Mouse (Mus musculus) embryo, embryonic 10.5 days (tissue): ENCODE measurements at regions not wholly inside any gene's neighbourhood (a gene's known extent, or its start where the extent isn't known, plus 50 kb on each side); places are given as distances from the start of the nearest gene placed in this dataset.

ENCODE experiments used
- DNase-seq: peaks from one replicate; pipeline ENCODE4 v3.0.0-alpha.2; 2015; ENCODE audit warnings: low spot score

DNA sequence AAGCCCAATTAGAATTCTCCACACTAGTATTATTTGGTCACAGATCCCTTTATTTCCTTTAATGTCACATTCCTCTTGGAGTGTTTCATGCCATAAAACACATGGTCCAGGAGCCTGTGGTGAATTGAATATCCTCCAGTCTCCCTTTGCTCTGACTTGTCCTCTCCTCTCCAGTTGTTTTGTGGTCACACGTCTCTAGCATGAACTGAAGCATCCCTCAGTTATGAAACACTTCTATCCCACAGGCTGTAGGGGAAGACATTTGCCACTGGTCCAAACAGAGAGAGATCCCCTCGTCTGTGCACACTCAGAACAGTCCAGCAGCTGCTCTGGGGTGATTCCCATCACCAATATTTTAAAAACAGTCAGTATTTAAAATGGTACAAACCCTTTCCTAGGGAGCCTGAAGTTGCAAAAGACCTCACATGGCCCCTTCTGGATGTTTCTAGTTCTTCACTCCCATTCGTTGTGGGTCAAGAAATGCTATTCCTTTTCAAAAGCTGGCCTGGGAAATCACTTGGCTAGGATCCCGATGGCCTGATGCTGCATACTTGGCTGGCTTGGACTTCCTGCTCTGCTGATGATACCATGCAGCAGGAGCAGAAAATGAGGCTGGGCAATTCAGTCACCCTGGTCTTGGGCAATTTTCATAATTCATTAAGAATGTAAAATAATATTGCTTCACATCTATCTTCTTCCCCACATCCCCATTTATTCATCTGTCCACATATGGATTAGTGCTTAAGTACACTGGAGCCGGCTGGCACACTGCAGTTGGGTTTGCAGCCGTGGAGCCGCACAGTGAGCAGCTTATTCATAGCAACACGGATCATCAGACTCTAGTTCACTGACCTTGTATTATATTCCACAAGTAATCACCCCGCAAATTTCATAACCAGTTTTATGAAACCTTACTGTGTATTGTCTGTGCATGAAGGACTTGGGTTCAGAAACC is 83.1 kb upstream of the Adamts9 start:
- no peak for DNase-seq

DNA sequence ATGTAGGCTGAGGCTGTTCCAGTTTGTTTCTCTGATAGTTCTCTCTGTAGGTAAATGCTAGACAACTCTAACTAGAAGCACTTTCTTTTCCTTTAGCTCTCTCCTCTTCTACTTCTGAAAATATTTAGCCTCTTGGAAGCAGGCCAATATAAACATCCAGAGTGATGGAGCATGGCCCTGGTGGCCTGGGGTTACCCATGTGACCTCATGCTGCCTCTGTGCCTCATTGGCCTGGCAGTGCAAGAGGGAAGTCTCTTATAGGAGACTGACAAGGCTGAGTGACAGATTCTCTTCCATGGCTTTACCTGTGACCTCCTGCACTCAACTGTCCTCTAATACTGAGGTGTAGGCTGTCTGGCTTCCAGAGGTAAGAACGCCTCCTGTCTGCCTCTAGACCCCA is 71.2 kb upstream of the Adamts9 start:
- peak; percentile 29 for DNase-seq

DNA sequence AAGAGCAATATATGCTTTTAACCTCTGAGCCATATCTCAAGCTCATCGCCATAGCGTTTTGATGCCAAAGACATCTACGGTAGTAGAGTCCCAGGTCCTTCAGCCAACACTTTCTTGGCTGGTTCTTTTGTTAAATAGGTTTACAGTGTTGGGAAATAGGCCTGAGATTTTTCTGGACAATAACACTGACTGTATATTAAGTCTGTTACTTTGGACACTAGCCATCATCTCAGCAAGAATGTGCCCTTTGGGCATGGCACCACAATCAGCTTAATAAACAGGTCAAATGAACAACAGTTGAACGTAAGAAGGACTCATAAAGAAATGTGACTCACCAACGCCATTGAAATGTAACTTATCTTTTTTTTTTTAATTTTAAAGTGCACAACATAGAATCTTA is 68.6 kb upstream of the Adamts9 start:
- no peak for DNase-seq

DNA sequence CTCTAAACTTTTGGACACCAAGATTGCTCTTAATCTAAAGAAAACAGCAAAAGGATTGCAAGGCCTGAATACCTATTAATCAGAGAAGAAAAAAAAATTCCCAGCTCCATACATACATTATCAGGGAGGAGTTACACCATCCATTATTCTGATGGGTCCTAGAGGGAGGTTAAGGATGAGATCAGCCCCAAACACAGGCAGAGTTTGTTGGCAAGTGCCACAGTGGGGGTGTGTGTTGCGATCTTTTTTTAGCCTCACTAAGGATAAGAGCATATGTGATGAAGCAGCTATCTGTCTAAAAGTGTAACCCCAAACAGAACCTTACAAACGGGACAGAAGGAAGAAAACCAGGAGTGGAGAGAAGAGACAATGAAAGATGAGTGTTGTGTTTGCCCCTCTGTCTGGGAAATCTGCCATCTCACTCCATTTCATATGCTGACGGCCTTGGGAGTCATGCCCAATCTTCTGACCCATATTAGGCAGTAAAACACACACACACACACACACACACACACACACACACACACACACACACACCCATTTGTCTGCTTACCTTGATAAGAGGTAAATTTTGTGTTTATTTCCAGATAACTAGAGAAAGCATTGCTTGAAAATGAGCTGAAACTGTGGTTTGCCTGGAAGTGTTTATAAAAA is 61.4 kb upstream of the Adamts9 start:
- no peak for DNase-seq

DNA sequence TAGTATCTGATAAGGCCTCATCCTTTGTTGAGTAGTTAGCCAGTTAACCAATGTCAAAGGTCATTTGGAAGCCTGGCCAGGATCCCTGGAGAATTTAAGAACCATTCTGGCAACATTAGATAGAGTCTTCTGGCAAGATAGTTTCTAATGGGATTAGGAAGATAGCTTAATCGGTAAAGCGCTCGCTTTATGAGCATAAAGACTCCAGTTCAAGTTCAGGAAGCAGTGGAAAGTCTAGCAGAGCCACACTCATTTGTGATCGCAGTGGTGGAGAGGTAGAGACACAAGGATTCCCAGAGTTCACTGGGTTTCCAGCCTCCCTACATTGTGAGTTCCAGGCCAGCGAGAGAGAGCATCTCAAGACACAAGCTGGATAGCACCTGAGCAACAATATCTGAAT is 60.5 kb upstream of the Adamts9 start:
- DNase-seq, result no peak

DNA sequence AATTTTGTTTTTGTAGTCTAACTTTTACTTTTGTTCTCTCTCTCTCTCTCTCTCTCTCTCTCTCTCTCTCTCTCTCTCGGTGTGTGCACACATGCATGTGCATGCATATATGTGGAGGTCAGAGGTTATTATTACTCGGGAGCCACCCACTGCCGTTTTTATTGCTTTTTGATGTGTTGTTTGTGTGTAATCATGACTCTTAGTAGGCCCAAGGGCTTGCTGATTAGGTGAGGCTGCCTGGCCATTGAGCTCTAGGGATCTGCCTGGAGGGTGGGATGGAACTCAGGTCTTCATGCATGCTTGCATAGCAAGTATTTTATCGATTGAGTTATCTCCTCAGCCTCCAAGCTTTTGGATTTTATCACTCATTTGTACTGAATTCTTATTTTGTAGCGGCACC is 50.4 kb upstream of the Adamts9 start:
- DNase-seq, result no peak
